Mouse (Mus musculus) 3T3-L1 (cell line): ENCODE data around the gene Celf1.
"Not testable (repeated sequence)": the region's sequence is repeated elsewhere in the genome, so short reads cannot be mapped to it uniquely, and the experiment has no call there.

Experiments
- DNase-seq: peaks from one replicate; pipeline ENCODE4 v3.0.0-alpha.2; 2015; ENCODE audit warnings: low read depth, low spot score

Gene Celf1

GRCm38 (mm10) chr2:91022266-91022665 lies 82.1 kb downstream of the Celf1 start:
- DNase-seq: not testable (repeated sequence)

GRCm38 (mm10) chr2:91023131-91023530 lies 82.9 kb downstream of the Celf1 start:
- DNase-seq: no peak

- no peak for DNase-seq
These were observed 83.8 kb downstream of the Celf1 start for GRCm38 (mm10) chr2:91023956-91024355.

- no peak for DNase-seq
These were observed 84.9 kb downstream of the Celf1 start for GRCm38 (mm10) chr2:91025081-91025516.

- DNase-seq: no peak
These were observed 86.3 kb downstream of the Celf1 start for GRCm38 (mm10) chr2:91026491-91026890.

- DNase-seq: peak; percentile 87
These were observed 87.4 kb downstream of the Celf1 start for GRCm38 (mm10) chr2:91027391-91028214.

GRCm38 (mm10) chr2:91031216-91031615 lies 91.0 kb downstream of the Celf1 start:
- DNase-seq: no peak

GRCm38 (mm10) chr2:91033000-91033399 lies 92.8 kb downstream of the Celf1 start:
- DNase-seq: peak; percentile 68

GRCm38 (mm10) chr2:91035385-91035784 lies 95.2 kb downstream of the Celf1 start, which contains the start of gene Rapsn:
TSS of gene Rapsn (plus strand) at chr2:91035620.
- DNase-seq: no peak

- no peak for DNase-seq
These were observed 101.6 kb downstream of the Celf1 start for GRCm38 (mm10) chr2:91041786-91042185.

GRCm38 (mm10) chr2:91042651-91043398 lies 102.6 kb downstream of the Celf1 start:
- DNase-seq: no peak

GRCm38 (mm10) chr2:91044727-91045126 lies 104.5 kb downstream of the Celf1 start:
- DNase-seq: no peak

- DNase-seq: not testable (repeated sequence)
These were observed 105.6 kb downstream of the Celf1 start for GRCm38 (mm10) chr2:91045805-91046204.

GRCm38 (mm10) chr2:91047359-91047758 lies 107.2 kb downstream of the Celf1 start:
- no peak for DNase-seq

- no peak for DNase-seq
These were observed 111.7 kb downstream of the Celf1 start for GRCm38 (mm10) chr2:91051917-91052316.

GRCm38 (mm10) chr2:91052752-91053151 lies 112.6 kb downstream of the Celf1 start:
- peak; percentile 72 for DNase-seq

- DNase-seq: no peak
These were observed 113.2 kb downstream of the Celf1 start for GRCm38 (mm10) chr2:91053181-91053933.

GRCm38 (mm10) chr2:91053934-91054382 lies 113.8 kb downstream of the Celf1 start, which contains the start of gene Psmc3:
TSS of gene Psmc3 (plus strand) at chr2:91054009.
- peak; percentile 93 for DNase-seq

GRCm38 (mm10) chr2:91058435-91058834 lies 118.3 kb downstream of the Celf1 start:
- no peak for DNase-seq

GRCm38 (mm10) chr2:91059376-91059775 lies 119.2 kb downstream of the Celf1 start:
- no peak for DNase-seq

GRCm38 (mm10) chr2:91060544-91061355 lies 120.6 kb downstream of the Celf1 start:
- peak; percentile 73 for DNase-seq
